Mouse (Mus musculus) lung, embryonic 16.5 days (tissue): ENCODE data around the gene Syn3. TPM values are rescaled to one million over a fixed set of nuclear protein-coding genes. Genes with fewer than 3 reads are reported as not detected.

Experiments
- ATAC-seq: fragments of 200-750 bp; cut with Nextera tagmentation; 2 replicates; pipeline ENCODE4 v1.8.0; 2017; ENCODE audit warnings: low read depth, mild to moderate bottlenecking, moderate library complexity
- H3K27ac ChIP-seq: fragments of 300-500 bp; sonication (generic); 2 replicates; pipeline ENCODE4 v1.5.1; 2014; ENCODE audit warnings: mild to moderate bottlenecking, control low read depth, low read length
- H3K27me3 ChIP-seq: fragments of 300-500 bp; sonication (generic); 2 replicates; pipeline ENCODE4 v1.6.1; 2014; ENCODE audit warnings: low read depth, low read length, mixed read lengths; ENCODE audit not compliant: control insufficient read depth, insufficient read depth
- H3K36me3 ChIP-seq: fragments of 300-500 bp; sonication (generic); 2 replicates; pipeline ENCODE4 v1.6.1; 2014; ENCODE audit warnings: low read length; ENCODE audit not compliant: control insufficient read depth, insufficient read depth
- H3K4me1 ChIP-seq: fragments of 300-500 bp; sonication (generic); replicated peaks from 2 replicates; pipeline ENCODE4 v1.6.1; 2014; ENCODE audit warnings: low read length, mixed read lengths; ENCODE audit not compliant: control insufficient read depth, insufficient read depth
- H3K4me2 ChIP-seq: fragments of 300-500 bp; sonication (generic); 2 replicates; pipeline ENCODE4 v1.6.1; 2014; ENCODE audit warnings: low read depth, low read length, control low read depth
- H3K4me3 ChIP-seq: fragments of 300-500 bp; sonication (generic); 2 replicates; pipeline ENCODE4 v1.5.1; 2014; ENCODE audit warnings: mild to moderate bottlenecking, low read length, control low read depth
- H3K9ac ChIP-seq: fragments of 300-500 bp; sonication (generic); 2 replicates; pipeline ENCODE4 v1.6.1; 2014; ENCODE audit warnings: low read length, control low read depth
- H3K9me3 ChIP-seq: fragments of 300-500 bp; sonication (generic); 2 replicates; pipeline ENCODE4 v1.6.1; 2016; ENCODE audit warnings: low read length; ENCODE audit not compliant: control insufficient read depth
- WGBS: fragments of 180-500 bp; shearing (Covaris S2); extraction: QIAGEN DNeasy Blood & Tissue Kit; methylation state at CpG from one replicate; pipeline ENCODE4 v1.1.7; 2014; 5-methylcytosine and 5-hydroxymethylcytosine counted together
- polyA plus RNA-seq: library from polyadenylated mRNA; unstranded; fragments of >200 nt; fragmentation: Nextera tagmentation; extraction: Ambion mirVana; gene quantifications from 2 replicates; pipeline ENCODE4 v1.2.1, GENCODE M21; 2015

Gene Syn3
- polyA plus RNA-seq, 1 experiment from 2014 or later = 2.8 TPM

DNA sequence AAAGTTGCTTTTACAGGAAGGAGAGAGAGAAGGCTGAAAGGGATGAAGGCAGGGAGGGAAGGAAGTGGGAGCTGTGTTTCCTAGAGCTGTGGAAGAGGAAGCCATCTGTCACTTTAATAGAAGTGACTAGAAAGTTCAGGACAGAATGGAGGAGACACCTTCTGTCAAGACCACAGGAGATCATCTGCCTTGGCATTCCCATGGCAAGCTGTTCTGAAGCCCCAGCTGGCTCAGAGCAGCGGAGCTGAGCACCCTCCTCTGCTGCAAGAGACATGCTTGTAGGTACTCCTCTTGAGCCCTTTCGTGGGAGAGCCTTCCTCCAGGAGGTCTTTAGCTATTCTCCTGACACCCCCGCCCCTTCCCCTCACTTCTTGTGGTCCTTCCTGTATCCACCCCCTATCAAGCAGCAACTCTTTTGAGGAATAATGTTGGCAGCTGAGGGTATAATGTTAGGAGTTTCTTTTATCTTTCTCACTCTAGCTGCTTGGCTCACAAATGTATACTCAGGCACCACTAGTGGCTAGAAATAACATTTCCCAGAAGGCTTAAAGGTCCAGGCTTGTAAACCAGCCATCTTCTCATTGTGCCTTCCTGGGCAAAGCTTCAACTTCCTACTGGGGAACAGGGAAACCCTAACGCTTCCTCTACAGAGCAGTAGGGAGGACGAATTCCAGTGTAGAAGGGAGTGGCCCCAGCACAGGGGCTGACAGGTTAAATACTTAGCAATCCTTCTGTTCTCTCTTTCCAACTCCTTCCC, 436.3 kb downstream of the Syn3 start:
- ATAC-seq = no peak
- no peak overlapping the region for H3K27ac ChIP-seq
- 61% methylated on average over 5 of the region's 5 CpGs for WGBS
- no peaks in the 10 kb centered on the region for H3K36me3 ChIP-seq
- no peak overlapping the region for H3K4me2 ChIP-seq
- H3K9me3 ChIP-seq = no peaks in the 10 kb centered on the region
- no peak overlapping the region for H3K9ac ChIP-seq
- H3K4me3 ChIP-seq = no peak overlapping the region
- H3K27me3 ChIP-seq = no peaks in the 10 kb centered on the region
- H3K4me1 ChIP-seq = peaks cover 4% of the 10 kb centered on the region; the same call in 1 of the 2 replicates

DNA sequence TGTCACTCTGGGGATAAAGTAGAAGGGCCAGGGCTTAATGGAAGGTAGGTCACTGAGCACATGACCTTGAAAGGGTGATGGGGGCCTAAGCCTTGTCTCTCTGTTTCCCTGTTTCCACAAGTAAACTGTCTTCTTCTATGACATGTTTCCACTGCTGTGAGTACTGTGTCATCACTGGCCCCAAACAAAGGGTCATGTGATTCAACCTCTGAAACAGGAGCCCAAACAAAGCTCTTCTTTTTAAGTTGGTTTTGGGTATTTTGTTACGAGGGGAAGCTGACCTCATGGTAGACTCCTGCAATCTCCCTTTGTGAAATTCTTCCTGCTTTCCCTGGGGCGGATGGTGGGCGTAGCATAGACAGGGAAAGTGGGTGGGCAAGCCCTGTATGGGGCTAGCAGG, 438.4 kb downstream of the Syn3 start:
- no peak overlapping the region for H3K27ac ChIP-seq
- peaks cover 2% of the 10 kb centered on the region; the same call in 1 of the 2 replicates for H3K4me1 ChIP-seq
- no peak overlapping the region for H3K4me2 ChIP-seq
- no peaks in the 10 kb centered on the region for H3K36me3 ChIP-seq
- peaks cover 2% of the 10 kb centered on the region; the same call in 1 of the 2 replicates for H3K9me3 ChIP-seq
- H3K9ac ChIP-seq = no peak overlapping the region
- no peak overlapping the region for H3K4me3 ChIP-seq
- WGBS = 65% methylated on average over 3 of the region's 3 CpGs
- H3K27me3 ChIP-seq = no peaks in the 10 kb centered on the region
- no peak for ATAC-seq

DNA sequence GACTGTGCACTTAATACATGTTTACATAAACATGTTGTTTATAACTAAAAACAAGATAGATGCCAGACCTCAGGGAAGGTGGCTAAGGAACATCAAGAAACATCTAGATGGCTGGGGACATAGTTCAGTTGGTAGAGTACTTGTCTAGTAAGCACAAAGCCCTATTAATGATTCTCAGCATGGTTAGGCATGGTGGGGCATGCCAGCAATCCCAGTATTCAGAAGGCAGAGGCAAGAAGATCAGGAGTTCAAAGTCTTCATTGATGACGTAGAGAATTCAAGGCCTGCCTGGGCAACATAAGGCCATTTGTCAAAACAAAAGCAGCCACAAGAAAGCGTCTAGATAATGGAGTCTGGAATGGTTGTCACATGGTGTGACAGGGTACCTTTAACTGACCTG, 441.0 kb downstream of the Syn3 start:
- peaks cover 2% of the 10 kb centered on the region; the same call in 1 of the 2 replicates for H3K9me3 ChIP-seq
- no peaks in the 10 kb centered on the region for H3K4me1 ChIP-seq
- H3K27ac ChIP-seq = no peak overlapping the region
- no peak overlapping the region for H3K4me2 ChIP-seq
- H3K4me3 ChIP-seq = no peak overlapping the region
- H3K36me3 ChIP-seq = no peaks in the 10 kb centered on the region
- 57% methylated on average over 2 of the region's 2 CpGs for WGBS
- no peak for ATAC-seq
- no peaks in the 10 kb centered on the region for H3K27me3 ChIP-seq
- no peak overlapping the region for H3K9ac ChIP-seq

DNA sequence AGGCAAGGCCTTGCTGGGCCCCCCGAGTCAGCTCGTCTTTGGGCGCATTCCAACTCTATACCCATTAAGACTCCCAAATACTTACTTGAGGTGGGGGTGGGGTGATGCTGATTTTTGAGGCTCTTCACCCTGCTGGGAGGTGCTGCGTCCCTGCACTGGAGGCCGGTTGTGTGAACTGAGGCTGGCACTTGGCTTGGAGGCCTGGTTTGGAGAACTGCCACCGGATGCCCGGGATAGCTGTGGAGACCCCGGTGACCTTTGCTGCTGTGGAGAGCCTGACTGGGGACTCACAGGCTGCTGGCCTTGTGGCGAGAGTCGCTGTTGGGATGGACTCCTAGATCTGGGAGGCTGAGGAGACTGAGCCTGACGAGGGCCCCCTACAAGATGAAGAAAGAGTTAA, 441.4 kb downstream of the Syn3 start:
- 67% methylated on average over 11 of the region's 11 CpGs for WGBS
- no peak overlapping the region for H3K4me3 ChIP-seq

DNA sequence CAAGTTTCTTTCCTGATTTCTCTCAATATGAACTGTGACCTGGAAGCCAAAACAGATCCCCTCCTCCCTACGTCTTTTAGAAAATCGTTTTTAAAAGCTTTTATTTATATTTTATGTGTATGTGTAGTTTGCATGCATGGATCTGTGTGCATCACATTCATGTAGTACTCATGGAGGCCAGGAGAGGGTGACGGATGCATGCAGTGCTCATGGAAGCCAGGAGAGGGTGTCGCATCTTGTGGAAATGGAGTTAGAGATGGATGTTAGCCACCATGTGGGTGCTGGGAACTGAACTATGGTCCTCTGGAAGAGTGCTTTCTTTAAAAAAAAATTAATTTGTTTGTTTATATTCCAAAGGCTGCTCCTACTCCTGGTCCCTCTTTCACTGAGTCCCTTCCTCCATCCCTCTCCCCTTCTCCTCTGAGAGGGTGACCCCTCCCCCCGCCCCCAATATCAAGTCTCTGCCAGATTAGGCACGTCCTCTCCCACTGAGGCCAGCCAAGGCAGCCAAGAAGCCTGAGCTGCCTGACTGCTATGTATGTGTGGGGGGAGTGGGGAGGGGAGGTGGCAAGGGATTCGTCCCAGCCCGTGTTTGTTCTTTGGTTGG, 442.3 kb downstream of the Syn3 start:
- H3K4me1 ChIP-seq = no peaks in the 10 kb centered on the region
- no peak overlapping the region for H3K4me3 ChIP-seq
- no peaks in the 10 kb centered on the region for H3K27me3 ChIP-seq
- no peaks in the 10 kb centered on the region for H3K36me3 ChIP-seq
- H3K9me3 ChIP-seq = peaks cover 2% of the 10 kb centered on the region; the same call in 1 of the 2 replicates
- no peak overlapping the region for H3K9ac ChIP-seq
- no peak overlapping the region for H3K27ac ChIP-seq
- WGBS = 65% methylated on average over 8 of the region's 8 CpGs
- peak; percentile 46 for ATAC-seq
- no peak overlapping the region for H3K4me2 ChIP-seq

More for the DNA sequence above, 441.4 kb downstream of the Syn3 start:
- H3K4me1 ChIP-seq = no peaks in the 10 kb centered on the region
- H3K27ac ChIP-seq = no peak overlapping the region
- no peaks in the 10 kb centered on the region for H3K36me3 ChIP-seq
- no peak overlapping the region for H3K4me2 ChIP-seq
- no peak overlapping the region for H3K9ac ChIP-seq
- peaks cover 2% of the 10 kb centered on the region; the same call in 1 of the 2 replicates for H3K9me3 ChIP-seq
- H3K27me3 ChIP-seq = no peaks in the 10 kb centered on the region
- 0 out of 2 replicates have a peak, but pooled peaks have one; percentile 23 for ATAC-seq

DNA sequence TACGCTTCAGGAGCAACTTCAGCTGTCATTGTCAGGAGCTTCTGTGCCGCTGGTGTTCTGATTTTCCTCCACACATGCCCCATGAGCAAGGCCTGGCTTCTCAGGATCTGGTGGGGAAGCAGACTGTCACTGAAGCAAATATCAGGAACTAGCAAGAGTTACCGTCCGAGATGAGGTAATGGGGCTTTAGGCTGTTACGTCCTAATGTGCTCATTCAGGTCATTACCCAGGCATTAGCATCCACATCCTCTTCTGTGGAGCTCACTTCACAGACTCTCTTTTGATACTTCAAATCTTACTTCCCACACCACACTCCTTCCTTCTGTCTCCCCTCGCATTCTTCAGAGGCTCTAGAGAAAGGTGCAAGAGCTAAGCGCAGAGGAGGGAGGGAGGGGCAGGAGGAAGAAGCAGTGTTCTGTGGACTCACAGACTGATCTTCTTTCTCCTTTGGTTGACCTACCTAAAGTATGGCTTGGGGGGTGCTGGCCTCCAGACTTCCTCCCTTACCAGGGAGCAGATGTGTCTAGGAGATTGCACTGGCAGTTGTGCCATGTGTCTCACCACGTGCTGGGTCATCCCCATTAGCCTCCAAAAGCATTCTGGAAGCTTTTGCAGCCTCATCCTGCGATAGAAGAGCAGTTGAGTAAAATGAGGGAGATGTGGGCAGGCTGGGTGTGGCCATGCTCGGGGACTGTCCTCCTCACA, 445.7 kb downstream of the Syn3 start:
- Histone ChIP-seq H3K27ac (no peak overlapping the region), H3K4me2 (no peak overlapping the region), H3K36me3 (peaks cover 4% of the 10 kb centered on the region), H3K4me1 (no peaks in the 10 kb centered on the region), H3K9me3 (peaks cover 2% of the 10 kb centered on the region; the same call in 1 of the 2 replicates), H3K27me3 (no peaks in the 10 kb centered on the region), H3K4me3 (no peak overlapping the region), H3K9ac (no peak overlapping the region)
- ATAC-seq = no peak
- WGBS = 73% methylated on average over 10 of the region's 10 CpGs

DNA sequence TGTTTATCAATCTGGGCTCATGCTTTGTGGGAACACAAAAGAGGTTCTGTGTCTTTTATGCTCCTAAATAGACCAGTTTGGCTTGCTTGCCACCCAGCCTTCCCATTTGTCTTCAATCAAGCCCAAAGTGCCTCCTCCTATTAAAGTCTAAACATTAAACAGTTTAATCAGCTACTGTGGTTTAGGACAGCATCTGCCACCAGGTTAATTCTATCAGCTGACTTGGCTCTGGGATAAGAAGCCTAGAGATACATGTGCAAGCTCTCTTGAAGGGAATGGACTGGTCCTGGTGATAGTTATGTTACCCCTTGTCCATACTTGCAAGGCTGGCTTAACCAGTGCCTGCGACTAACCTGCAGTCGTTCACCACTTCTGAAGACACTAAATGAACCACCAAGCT, 448.2 kb downstream of the Syn3 start:
- H3K4me1 ChIP-seq = no peaks in the 10 kb centered on the region
- H3K9me3 ChIP-seq = no peaks in the 10 kb centered on the region
- no peak for ATAC-seq
- H3K4me2 ChIP-seq = no peak overlapping the region
- H3K4me3 ChIP-seq = no peak overlapping the region
- WGBS = 80% methylated on average over 2 of the region's 2 CpGs
- H3K9ac ChIP-seq = no peak overlapping the region
- no peak overlapping the region for H3K27ac ChIP-seq
- H3K36me3 ChIP-seq = peaks cover 8% of the 10 kb centered on the region
- no peaks in the 10 kb centered on the region for H3K27me3 ChIP-seq

DNA sequence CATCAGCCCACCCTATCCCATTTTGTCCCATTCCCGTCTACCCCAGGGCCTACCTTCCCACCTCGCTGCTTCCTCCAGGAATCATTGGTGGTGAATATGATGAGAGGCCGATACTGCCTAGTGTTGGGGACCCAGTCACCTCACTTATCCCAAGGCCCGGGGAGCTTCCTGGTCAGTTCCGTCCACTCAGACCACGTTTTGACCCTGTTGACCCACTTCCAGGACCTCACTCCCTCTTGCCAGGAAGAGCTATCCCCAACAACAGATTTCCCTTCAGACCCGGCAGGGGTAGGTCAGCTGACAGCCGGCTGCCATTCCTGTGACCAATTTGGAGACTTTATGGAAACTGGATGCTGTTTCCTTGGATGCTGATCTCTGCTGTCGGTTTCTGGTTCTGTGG, 450.9 kb downstream of the Syn3 start:
- ATAC-seq = no peak
- 91% methylated on average over 9 of the region's 9 CpGs for WGBS

DNA sequence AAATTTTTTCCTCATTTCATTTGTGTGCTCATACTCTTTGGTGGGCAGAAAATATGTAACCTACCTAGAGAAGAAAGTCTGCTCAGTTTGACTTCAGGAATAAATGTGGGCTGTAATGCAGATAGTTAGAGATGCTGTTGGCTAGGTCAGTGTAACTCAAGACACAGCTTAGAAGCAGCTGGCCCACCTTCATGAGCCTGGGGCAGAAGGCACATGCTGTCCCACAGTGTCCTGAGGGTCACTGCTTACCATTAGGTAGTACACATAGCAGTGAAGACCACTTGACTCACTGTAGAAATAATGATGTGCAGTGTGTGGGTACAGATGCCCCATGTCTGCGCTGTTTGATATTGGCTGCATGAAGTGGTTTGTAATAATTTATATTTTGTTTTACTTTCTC, 452.3 kb downstream of the Syn3 start:
- no peak for ATAC-seq
- no peaks in the 10 kb centered on the region for H3K4me1 ChIP-seq
- H3K4me2 ChIP-seq = no peak overlapping the region
- peaks cover 11% of the 10 kb centered on the region for H3K36me3 ChIP-seq
- no peak overlapping the region for H3K9ac ChIP-seq
- H3K4me3 ChIP-seq = no peak overlapping the region
- H3K9me3 ChIP-seq = no peaks in the 10 kb centered on the region
- no peaks in the 10 kb centered on the region for H3K27me3 ChIP-seq
- no peak overlapping the region for H3K27ac ChIP-seq
- WGBS = 95% methylated on average over 1 of the region's 1 CpGs

More for the DNA sequence above, 450.9 kb downstream of the Syn3 start:
- no peak overlapping the region for H3K27ac ChIP-seq
- H3K4me1 ChIP-seq = no peaks in the 10 kb centered on the region
- H3K9ac ChIP-seq = no peak overlapping the region
- H3K4me3 ChIP-seq = no peak overlapping the region
- no peak overlapping the region for H3K4me2 ChIP-seq
- H3K36me3 ChIP-seq = peaks cover 11% of the 10 kb centered on the region
- H3K27me3 ChIP-seq = no peaks in the 10 kb centered on the region
- no peaks in the 10 kb centered on the region for H3K9me3 ChIP-seq
